Mouse (Mus musculus) liver, postnatal 0 days (tissue): Measurements from ENCODE around the gene Mmp17. TPM values are rescaled to one million over a fixed set of nuclear protein-coding genes. Genes with fewer than 3 reads are reported as not detected.

Experiments
- ATAC-seq: fragments of 200-750 bp; cut with Nextera tagmentation; 2 replicates; pipeline ENCODE4 v1.8.0; 2017; ENCODE audit warnings: mild to moderate bottlenecking, moderate library complexity
- DNase-seq: peaks from one replicate; pipeline ENCODE4 v3.0.0-alpha.2; 2016
- H3K27ac ChIP-seq: fragments of 300-500 bp; sonication (generic); 2 replicates; pipeline ENCODE4 v1.5.1; 2014; ENCODE audit warnings: antibody characterized with exemption, moderate library complexity, mild to moderate bottlenecking, low read depth
- H3K27me3 ChIP-seq: fragments of 300-500 bp; sonication (generic); 2 replicates; pipeline ENCODE4 v1.6.1; 2014; ENCODE audit warnings: low read length, control low read depth, mixed read lengths; ENCODE audit not compliant: insufficient read depth
- H3K36me3 ChIP-seq: fragments of 300-500 bp; sonication (generic); replicated peaks from 2 replicates; pipeline ENCODE4 v1.6.1; 2014; ENCODE audit warnings: mild to moderate bottlenecking, control low read depth, low read length, moderate library complexity, mixed read lengths; ENCODE audit not compliant: insufficient read depth
- H3K4me1 ChIP-seq: fragments of 300-500 bp; sonication (generic); 2 replicates; pipeline ENCODE4 v1.6.1; 2014; ENCODE audit warnings: antibody characterized with exemption, mild to moderate bottlenecking, control low read depth; ENCODE audit not compliant: insufficient read depth
- H3K4me2 ChIP-seq: fragments of 300-500 bp; sonication (generic); 2 replicates; pipeline ENCODE4 v1.6.1; 2014; ENCODE audit warnings: low read depth, mild to moderate bottlenecking, low read length, moderate library complexity, mixed read lengths
- H3K4me3 ChIP-seq: fragments of 300-500 bp; sonication (generic); 2 replicates; pipeline ENCODE4 v1.5.1; 2014; ENCODE audit warnings: low read depth, low read length
- H3K9ac ChIP-seq: fragments of 300-500 bp; sonication (generic); replicated peaks from 2 replicates; pipeline ENCODE4 v1.6.1; 2014; ENCODE audit warnings: mild to moderate bottlenecking, moderate library complexity
- H3K9me3 ChIP-seq: fragments of 300-500 bp; sonication (generic); 2 replicates; pipeline ENCODE4 v1.6.1; 2016; ENCODE audit warnings: mild to moderate bottlenecking, control low read depth, low read length, mixed read lengths
- CTCF ChIP-seq: sonication (generic); IDR thresholded peaks from 2 replicates; pipeline ENCODE4 v1.5.1; 2016; ENCODE audit warnings: antibody characterized with exemption, low read depth
- EP300 ChIP-seq: IDR thresholded peaks from 2 replicates; pipeline ENCODE4 v1.6.1; 2016; ENCODE audit warnings: antibody characterized with exemption, low read depth, mild to moderate bottlenecking
- WGBS: fragments of 180-500 bp; shearing (Covaris S2); extraction: QIAGEN DNeasy Blood & Tissue Kit; methylation state at CpG from one replicate; pipeline ENCODE4 v1.1.7; 2014; ENCODE audit not compliant: insufficient replicate concordance; 5-methylcytosine and 5-hydroxymethylcytosine counted together
- polyA plus RNA-seq: library from polyadenylated mRNA; unstranded; fragments of >200 nt; fragmentation: Nextera tagmentation; extraction: Ambion mirVana; gene quantifications from 2 replicates; pipeline ENCODE4 v1.2.1, GENCODE M21; 2015

Gene Mmp17
- polyA plus RNA-seq, 1 experiment from 2014 or later, result 0.07 TPM

DNA sequence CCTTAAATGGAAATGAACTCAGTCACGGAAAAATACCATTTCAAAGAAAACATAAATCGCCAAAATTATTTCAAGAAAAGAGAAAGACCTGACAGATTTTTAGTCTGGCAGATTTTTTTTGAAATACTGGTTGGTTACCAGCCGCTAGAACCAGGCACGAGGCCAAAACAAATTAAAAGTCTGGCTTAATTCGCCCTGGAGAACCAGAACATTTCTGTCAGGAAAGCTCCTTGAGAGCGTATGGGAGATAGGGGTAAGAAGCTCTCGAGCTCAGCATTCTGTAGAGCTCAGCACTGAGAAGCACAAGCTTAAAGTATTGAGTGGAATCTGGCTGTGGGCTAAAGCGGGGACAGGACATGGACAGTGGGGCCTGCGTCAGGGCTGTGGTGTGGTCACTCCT lies 38.2 kb upstream of the Mmp17 start:
- no peak overlapping the region for H3K27ac ChIP-seq
- H3K9ac ChIP-seq, result no peak overlapping the region
- no peak overlapping the region for H3K4me3 ChIP-seq
- TF ChIP-seq CTCF (no peak), EP300 (no peak)
- no peak for DNase-seq
- ATAC-seq, result no peak
- H3K27me3 ChIP-seq, result no peaks in the 10 kb centered on the region
- H3K9me3 ChIP-seq, result no peaks in the 10 kb centered on the region
- WGBS, result 81% methylated on average over 9 of the region's 9 CpGs
- H3K36me3 ChIP-seq, result peaks cover 92% of the 10 kb centered on the region
- H3K4me2 ChIP-seq, result no peak overlapping the region
- H3K4me1 ChIP-seq, result no peaks in the 10 kb centered on the region

DNA sequence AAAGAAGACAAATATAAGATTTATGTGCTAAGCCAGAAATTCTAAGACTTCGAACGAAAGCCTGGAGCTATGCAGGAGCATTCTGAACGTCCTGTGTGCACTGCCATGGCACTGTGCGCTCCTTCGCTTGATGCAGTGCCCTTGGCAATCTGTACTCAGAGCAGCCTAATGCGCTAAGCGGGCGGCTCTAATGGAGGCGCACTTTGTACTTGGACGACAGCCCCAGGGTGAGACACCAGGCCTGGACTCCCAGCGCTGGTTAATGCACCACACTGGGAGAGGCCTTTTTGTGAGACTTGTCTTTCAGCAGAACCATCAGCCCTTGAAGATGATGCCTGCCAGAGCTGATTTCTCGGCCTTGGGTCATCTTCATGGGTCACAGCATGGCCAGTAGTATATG lies 34.3 kb upstream of the Mmp17 start:
- Histone ChIP-seq H3K27ac (no peak overlapping the region), H3K4me2 (no peak overlapping the region), H3K36me3 (peaks cover 94% of the 10 kb centered on the region), H3K9me3 (no peaks in the 10 kb centered on the region), H3K4me3 (no peak overlapping the region), H3K27me3 (no peaks in the 10 kb centered on the region), H3K4me1 (no peaks in the 10 kb centered on the region), H3K9ac (no peak overlapping the region)
- 95% methylated on average over 12 of the region's 12 CpGs for WGBS
- ATAC-seq (no peak), DNase-seq (no peak)
- TF ChIP-seq CTCF, result no peak
- no peak for TF ChIP-seq EP300

- peaks cover 96% of the 10 kb centered on the region for H3K36me3 ChIP-seq
- no peak overlapping the region for H3K4me3 ChIP-seq
- H3K27me3 ChIP-seq, result no peaks in the 10 kb centered on the region
- DNase-seq (no peak), ATAC-seq (no peak)
- H3K4me1 ChIP-seq, result no peaks in the 10 kb centered on the region
- no peak overlapping the region for H3K27ac ChIP-seq
- H3K9me3 ChIP-seq, result no peaks in the 10 kb centered on the region
- WGBS, result 90% methylated on average over 6 of the region's 6 CpGs
- H3K9ac ChIP-seq, result no peak overlapping the region
- H3K4me2 ChIP-seq, result no peak overlapping the region
- TF ChIP-seq EP300, result no peak
- TF ChIP-seq CTCF, result no peak
Observed at GRCm38 (mm10) chr5:129550790-129551189, 33.2 kb upstream of the Mmp17 start.

GRCm38 (mm10) chr5:129551991-129552390 lies 32.0 kb upstream of the Mmp17 start:
- WGBS, result 94% methylated on average over 2 of the region's 2 CpGs
- Histone ChIP-seq H3K36me3 (peaks cover 94% of the 10 kb centered on the region), H3K4me2 (no peak overlapping the region), H3K27ac (no peak overlapping the region), H3K9ac (no peak overlapping the region), H3K4me1 (no peaks in the 10 kb centered on the region), H3K4me3 (no peak overlapping the region), H3K27me3 (no peaks in the 10 kb centered on the region), H3K9me3 (no peaks in the 10 kb centered on the region)
- ATAC-seq (no peak), DNase-seq (no peak)
- TF ChIP-seq CTCF (no peak), EP300 (no peak)

- 82% methylated on average over 6 of the region's 6 CpGs for WGBS
- Histone ChIP-seq H3K9ac (no peak overlapping the region), H3K4me3 (no peak overlapping the region), H3K36me3 (peaks cover 93% of the 10 kb centered on the region), H3K4me1 (no peaks in the 10 kb centered on the region), H3K27ac (no peak overlapping the region), H3K9me3 (no peaks in the 10 kb centered on the region), H3K4me2 (no peak overlapping the region), H3K27me3 (no peaks in the 10 kb centered on the region)
- no peak for TF ChIP-seq EP300
- no peak for TF ChIP-seq CTCF
- ATAC-seq, result no peak
- DNase-seq, result no peak
Observed at GRCm38 (mm10) chr5:129553642-129554041, 30.3 kb upstream of the Mmp17 start.

GRCm38 (mm10) chr5:129558591-129558990 lies 25.4 kb upstream of the Mmp17 start:
- H3K4me2 ChIP-seq, result no peak overlapping the region
- no peaks in the 10 kb centered on the region for H3K27me3 ChIP-seq
- H3K9ac ChIP-seq, result no peak overlapping the region
- TF ChIP-seq EP300, result no peak
- no peak overlapping the region for H3K4me3 ChIP-seq
- no peak overlapping the region for H3K27ac ChIP-seq
- H3K4me1 ChIP-seq, result no peaks in the 10 kb centered on the region
- 83% methylated on average over 5 of the region's 5 CpGs for WGBS
- ATAC-seq, result no peak
- H3K9me3 ChIP-seq, result no peaks in the 10 kb centered on the region
- no peak for DNase-seq
- peaks cover 85% of the 10 kb centered on the region for H3K36me3 ChIP-seq

DNA sequence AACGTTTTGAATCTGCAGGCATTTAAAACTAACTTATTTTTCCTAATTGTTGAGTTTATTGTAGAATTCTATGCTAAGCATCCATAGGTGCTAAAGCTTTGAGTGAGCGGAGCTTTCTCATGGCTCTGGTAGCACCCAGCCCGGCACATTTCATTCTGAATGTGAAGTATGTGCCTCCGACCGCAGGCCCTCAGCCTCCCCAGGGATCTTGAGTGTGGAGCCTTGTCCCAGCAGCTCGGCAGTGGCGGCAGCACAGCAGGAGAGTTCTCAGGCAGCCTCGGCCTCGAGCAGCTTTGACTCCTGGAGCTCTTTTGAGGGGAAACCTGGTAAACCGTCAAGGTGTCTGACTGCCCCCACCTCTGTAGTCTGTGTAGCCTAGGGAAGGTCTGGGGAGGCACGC lies 24.7 kb upstream of the Mmp17 start:
- H3K9ac ChIP-seq, result no peak overlapping the region
- H3K36me3 ChIP-seq, result peaks cover 84% of the 10 kb centered on the region
- ATAC-seq (no peak), DNase-seq (no peak)
- 86% methylated on average over 11 of the region's 11 CpGs for WGBS
- H3K4me3 ChIP-seq, result no peak overlapping the region
- no peaks in the 10 kb centered on the region for H3K4me1 ChIP-seq
- TF ChIP-seq EP300, result no peak
- no peak for TF ChIP-seq CTCF
- H3K4me2 ChIP-seq, result no peak overlapping the region
- no peaks in the 10 kb centered on the region for H3K27me3 ChIP-seq
- H3K27ac ChIP-seq, result no peak overlapping the region
- H3K9me3 ChIP-seq, result no peaks in the 10 kb centered on the region
